Mouse (Mus musculus) large intestine, adult 2 months (tissue): Measurements from ENCODE around the gene Hist1h2an. TPM values are rescaled to one million over a fixed set of nuclear protein-coding genes. Genes with fewer than 3 reads are reported as not detected.
A peak's percentile ranks its signal among the peaks of the same experiment; 100 is the strongest.
"Not testable (repeated sequence)": the region's sequence is repeated elsewhere in the genome, so short reads cannot be mapped to it uniquely, and the experiment has no call there.

Experiments
- DNase-seq: peaks from one replicate; pipeline ENCODE4 v3.0.0-alpha.2; 2012; ENCODE audit warnings: low read depth, low spot score
- WGBS: fragments of 180-500 bp; shearing (Covaris S2); methylation state at CpG from one replicate; pipeline ENCODE4 v1.1.7; 2018; 5-methylcytosine and 5-hydroxymethylcytosine counted together
- polyA plus RNA-seq: library from polyadenylated mRNA; depleted of rRNA; stranded (reverse); fragments of >200 nt; gene quantifications from 2 replicates; pipeline ENCODE4 v1.2.3, GENCODE M21; 2012

The Hist1h2an gene
- polyA plus RNA-seq, 1 experiment, result 7.4 TPM

- 47% methylated on average over 6 of the region's 6 CpGs for WGBS
- no peak for DNase-seq
Measured at GRCm38 (mm10) chr13:21784311-21784710, 2.7 kb downstream of the Hist1h2an start.

- WGBS, result 3% methylated on average over 9 of the region's 9 CpGs
- DNase-seq, result no peak
Measured at GRCm38 (mm10) chr13:21783734-21784161, 3.3 kb downstream of the Hist1h2an start.

- DNase-seq, result peak; percentile 78
- WGBS, result under 1% methylated on average over 17 of the region's 20 CpGs
Measured at GRCm38 (mm10) chr13:21783255-21783617, 3.8 kb downstream of the Hist1h2an start, which contains the start of gene Hist1h3i. Gene Hist1h3i, minus strand, starts transcription at chr13:21783370.

GRCm38 (mm10) chr13:21782361-21783254 is 4.4 kb downstream of the Hist1h2an start:
- not testable (repeated sequence) for DNase-seq
- 1% methylated on average over 15 of the region's 35 CpGs for WGBS

- no peak for DNase-seq
- 89% methylated on average over 1 of the region's 1 CpGs for WGBS
Measured at GRCm38 (mm10) chr13:21781639-21782038, 5.4 kb downstream of the Hist1h2an start.

GRCm38 (mm10) chr13:21781021-21781555 is 5.9 kb downstream of the Hist1h2an start:
- WGBS, result 43% methylated on average over 6 of the region's 6 CpGs

GRCm38 (mm10) chr13:21779767-21780731 is 7.0 kb downstream of the Hist1h2an start, which contains the start of gene Hist1h1b:
Gene Hist1h1b, minus strand, starts transcription at chr13:21780625.
- DNase-seq, result no peak
- under 1% methylated on average over 44 of the region's 44 CpGs for WGBS

More at GRCm38 (mm10) chr13:21781021-21781555, 5.9 kb downstream of the Hist1h2an start:
- DNase-seq, result no peak

- under 1% methylated on average over 33 of the region's 33 CpGs for WGBS
- peak; percentile 83 for DNase-seq
Measured at GRCm38 (mm10) chr13:21778814-21779766, 7.9 kb downstream of the Hist1h2an start.

GRCm38 (mm10) chr13:21755707-21756106 is 31.3 kb downstream of the Hist1h2an start:
- no peak for DNase-seq
- 59% methylated on average over 1 of the region's 1 CpGs for WGBS

- WGBS, result under 1% methylated on average over 26 of the region's 26 CpGs
- not testable (repeated sequence) for DNase-seq
Measured at GRCm38 (mm10) chr13:21754294-21755001, 32.6 kb downstream of the Hist1h2an start.

GRCm38 (mm10) chr13:21753524-21754285 is 33.3 kb downstream of the Hist1h2an start, which contains the start of the genes Hist1h2ak and Hist1h2bn:
Gene Hist1h2ak, minus strand, starts transcription at chr13:21753827.
Gene Hist1h2bn, plus strand, starts transcription at chr13:21754123.
- WGBS, result under 1% methylated on average over 48 of the region's 50 CpGs
- DNase-seq, result peak; percentile 94

GRCm38 (mm10) chr13:21753051-21753523 is 33.9 kb downstream of the Hist1h2an start:
- no peak for DNase-seq
- WGBS, result 4% methylated on average over 10 of the region's 10 CpGs

- WGBS, result 38% methylated on average over 3 of the region's 3 CpGs
- no peak for DNase-seq
Measured at GRCm38 (mm10) chr13:21752356-21752755, 34.7 kb downstream of the Hist1h2an start.

GRCm38 (mm10) chr13:21751827-21752226 is 35.2 kb downstream of the Hist1h2an start:
- 76% methylated on average over 3 of the region's 3 CpGs for WGBS
- no peak for DNase-seq

- no peak for DNase-seq
Measured at GRCm38 (mm10) chr13:21751417-21751816, 35.6 kb downstream of the Hist1h2an start.

- WGBS, result under 1% methylated on average over 47 of the region's 56 CpGs
- DNase-seq, result not testable (repeated sequence)
Measured at GRCm38 (mm10) chr13:21750159-21751017, 36.6 kb downstream of the Hist1h2an start, which contains the start of gene Hist1h4k. Gene Hist1h4k, minus strand, starts transcription at chr13:21750505.
